Mouse (Mus musculus) adipocyte (in vitro differentiated cells): ENCODE measurements at regions not wholly inside any gene's neighbourhood (a gene's known extent, or its start where the extent isn't known, plus 50 kb on each side); places are given as distances from the start of the nearest gene placed in this dataset.

Experiments
- DNase-seq: peaks from one replicate; pipeline ENCODE4 v3.0.0-alpha.2; 2016; ENCODE audit warnings: low spot score

DNA sequence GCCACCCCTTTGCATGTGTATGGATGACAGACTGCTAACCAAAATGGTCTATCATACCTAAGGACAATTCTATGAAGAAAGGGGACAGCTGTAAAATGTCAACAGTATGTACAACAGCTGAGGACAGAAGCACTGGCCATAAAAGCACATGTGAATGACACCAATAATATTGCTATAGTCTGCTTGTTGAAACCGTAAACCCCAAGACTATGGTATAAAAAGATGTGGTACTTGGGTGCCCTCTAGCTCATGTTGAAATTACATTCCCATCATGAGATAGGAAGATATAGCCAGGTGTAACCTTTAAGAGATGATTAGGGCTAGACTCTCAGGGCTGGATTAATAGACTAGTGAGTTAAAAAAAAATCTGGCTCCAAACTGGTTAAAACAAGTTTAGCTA lies 361.6 kb upstream of the Sptlc3 start:
- no peak for DNase-seq

DNA sequence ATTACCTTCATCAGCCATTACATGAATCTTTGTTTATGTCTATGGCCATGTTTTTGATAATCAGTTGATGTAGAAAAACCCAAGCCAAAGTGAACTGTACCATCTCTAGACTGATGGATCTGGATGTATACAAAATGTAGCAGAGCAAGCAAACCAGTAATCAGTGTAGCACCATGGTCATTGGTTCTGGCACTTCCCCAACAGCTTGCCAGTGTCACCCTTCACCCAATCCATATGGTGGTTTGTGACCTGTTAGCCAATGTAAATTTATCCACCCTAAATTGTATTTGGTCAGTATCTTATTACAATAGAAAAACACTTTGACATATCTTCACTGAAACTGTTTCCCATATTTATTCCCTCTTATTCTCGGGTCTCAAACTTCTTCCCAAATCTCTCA lies 346.7 kb upstream of the Sptlc3 start:
- no peak for DNase-seq

- no peak for DNase-seq
These were observed 314.1 kb upstream of the Sptlc3 start for GRCm38 (mm10) chr2:139179641-139180040.

DNA sequence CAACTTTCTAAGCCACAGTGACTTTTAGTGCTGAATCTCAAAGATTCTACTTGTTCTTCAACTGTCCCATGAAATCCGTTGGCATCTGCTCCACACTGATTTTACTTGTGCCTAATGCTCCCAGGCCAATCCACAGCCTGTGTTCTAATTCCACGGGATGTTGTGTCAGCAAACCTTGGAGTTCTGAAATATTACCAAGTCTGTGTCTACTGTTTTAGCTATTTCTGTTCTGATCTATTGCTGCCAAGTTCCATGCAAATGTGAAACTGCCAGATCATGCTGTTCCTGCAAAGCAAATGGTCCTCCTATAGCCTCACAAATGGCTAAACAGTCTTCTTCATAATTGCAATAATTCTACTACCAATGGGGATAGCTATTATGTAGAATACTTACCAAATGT lies 295.4 kb upstream of the Sptlc3 start:
- DNase-seq: no peak

GRCm38 (mm10) chr2:139207649-139208048 lies 286.1 kb upstream of the Sptlc3 start:
- no peak for DNase-seq

DNA sequence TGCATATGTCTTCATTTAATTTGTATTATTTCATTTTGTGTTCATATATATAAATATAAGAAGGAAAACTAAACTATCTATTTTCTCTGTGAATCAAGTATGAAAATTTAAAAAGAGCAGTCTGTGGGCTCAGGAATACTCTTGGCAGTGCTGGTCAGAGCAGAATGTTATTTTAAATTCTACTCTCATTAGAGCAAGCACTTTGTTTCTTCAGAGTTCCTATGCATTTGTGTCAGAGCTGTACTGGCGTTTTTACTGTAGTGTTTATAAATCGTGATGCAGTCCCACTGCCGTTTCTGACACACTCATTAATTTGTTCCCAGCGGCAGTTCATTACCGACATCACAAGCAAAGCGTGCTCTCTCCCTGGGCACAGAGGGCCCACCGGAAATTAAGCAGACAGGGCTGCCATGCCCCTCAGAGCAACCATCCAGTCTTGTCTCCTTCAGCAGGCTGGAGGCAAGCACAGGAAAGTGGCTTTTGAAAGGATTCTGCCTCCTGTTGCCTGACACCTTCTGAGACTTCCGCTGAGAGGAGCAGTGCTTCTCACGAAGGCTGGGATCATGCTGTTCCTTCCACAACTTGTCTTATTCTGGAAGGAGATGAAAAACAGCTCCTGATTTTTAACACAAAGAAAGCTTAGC lies 272.8 kb upstream of the Sptlc3 start:
- no peak for DNase-seq

- DNase-seq: no peak
These were observed 263.3 kb upstream of the Sptlc3 start for GRCm38 (mm10) chr2:139230453-139230852.

- no peak for DNase-seq
These were observed 243.6 kb upstream of the Sptlc3 start for GRCm38 (mm10) chr2:139250138-139250537.

DNA sequence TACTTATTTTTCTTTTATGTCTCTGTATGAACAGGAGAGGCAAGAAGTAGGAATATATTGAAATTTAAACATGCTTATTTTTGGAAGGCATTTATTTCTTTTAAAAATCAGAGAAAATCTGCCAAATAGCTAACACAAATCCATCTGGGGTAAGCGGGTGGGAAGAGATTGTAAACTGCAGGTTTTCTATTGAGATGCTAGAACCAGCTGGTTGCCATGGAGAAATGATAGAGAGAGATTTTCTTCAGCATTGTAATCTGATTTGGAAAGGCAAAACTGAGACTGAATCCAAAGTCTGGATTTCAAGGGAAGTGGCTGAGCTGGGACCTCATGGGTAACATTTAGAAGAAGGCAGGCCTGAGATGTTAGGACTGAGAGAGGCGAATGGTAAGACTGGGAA lies 226.6 kb upstream of the Sptlc3 start:
- no peak for DNase-seq

- DNase-seq: no peak
These were observed 217.1 kb upstream of the Sptlc3 start for GRCm38 (mm10) chr2:139276581-139276980.

GRCm38 (mm10) chr2:139277571-139277970 lies 216.1 kb upstream of the Sptlc3 start:
- no peak for DNase-seq

- no peak for DNase-seq
These were observed 212.7 kb upstream of the Sptlc3 start for GRCm38 (mm10) chr2:139281056-139281455.

DNA sequence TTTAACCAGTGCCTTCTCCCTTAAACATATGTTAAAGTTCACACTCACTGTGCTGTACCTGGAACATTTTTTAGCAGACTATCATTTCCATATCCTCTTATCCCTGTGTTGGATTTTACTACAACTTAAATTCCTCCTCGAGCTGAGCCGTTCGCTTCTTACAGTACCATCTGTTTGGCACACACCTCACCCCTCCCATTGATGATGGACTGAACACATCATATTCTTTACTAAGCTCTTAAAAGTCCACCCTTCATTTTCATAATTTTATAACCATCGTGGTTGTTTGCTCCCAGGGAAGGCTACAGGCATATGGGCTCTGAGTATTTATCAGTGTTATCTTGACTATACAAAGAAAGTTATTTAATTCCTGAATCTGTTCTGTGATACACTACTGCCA lies 209.4 kb upstream of the Sptlc3 start:
- DNase-seq: no peak

- no peak for DNase-seq
These were observed 207.3 kb upstream of the Sptlc3 start for GRCm38 (mm10) chr2:139286446-139286845.

DNA sequence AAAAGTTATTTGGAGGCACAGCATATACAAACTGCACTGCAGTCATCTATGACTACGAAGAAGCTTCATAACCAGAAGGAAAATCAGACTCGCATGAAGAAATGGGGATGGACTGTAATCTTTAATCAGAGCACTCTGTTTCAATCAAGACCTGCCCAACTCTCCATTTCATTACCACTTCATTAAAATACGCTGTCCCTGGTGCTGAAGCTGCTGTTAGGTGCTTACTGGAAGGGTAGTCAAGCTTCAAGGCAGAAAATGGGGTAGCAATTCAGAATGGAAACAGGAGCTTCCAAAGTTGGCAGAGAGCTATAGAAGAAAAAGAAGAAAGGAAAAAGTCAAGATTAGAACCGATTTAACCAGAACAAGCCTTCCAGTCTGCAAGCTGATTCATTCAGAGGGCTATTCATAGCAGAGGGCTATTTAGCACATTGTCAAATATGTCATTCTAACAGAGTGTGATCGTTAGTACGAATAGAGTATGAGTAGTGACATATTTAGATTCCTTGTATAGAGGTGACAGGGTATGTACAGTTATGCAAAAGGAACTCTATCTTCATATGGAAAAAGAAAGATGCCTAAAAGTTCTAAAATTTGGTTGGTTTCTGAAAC lies 195.1 kb upstream of the Sptlc3 start:
- peak; percentile 4 for DNase-seq

DNA sequence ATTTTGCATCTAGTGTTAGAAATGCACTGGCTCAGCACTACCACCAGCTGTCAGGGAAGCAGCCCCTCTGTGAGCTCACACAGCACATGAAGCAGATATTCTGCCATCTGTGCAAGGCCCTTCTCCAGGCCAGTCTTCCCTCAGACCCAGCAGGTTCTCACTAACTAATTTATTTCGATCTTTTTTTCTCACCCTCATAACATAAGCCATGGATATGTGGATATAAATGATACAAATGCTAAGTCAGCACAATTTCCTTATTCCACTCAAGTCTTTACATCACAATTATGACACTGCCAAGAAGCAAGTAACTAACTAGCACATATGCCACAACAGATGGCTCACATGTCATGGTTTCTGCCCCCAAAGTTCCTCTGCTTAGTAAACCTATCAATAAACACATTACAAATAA lies 182.3 kb upstream of the Sptlc3 start:
- DNase-seq: no peak

DNA sequence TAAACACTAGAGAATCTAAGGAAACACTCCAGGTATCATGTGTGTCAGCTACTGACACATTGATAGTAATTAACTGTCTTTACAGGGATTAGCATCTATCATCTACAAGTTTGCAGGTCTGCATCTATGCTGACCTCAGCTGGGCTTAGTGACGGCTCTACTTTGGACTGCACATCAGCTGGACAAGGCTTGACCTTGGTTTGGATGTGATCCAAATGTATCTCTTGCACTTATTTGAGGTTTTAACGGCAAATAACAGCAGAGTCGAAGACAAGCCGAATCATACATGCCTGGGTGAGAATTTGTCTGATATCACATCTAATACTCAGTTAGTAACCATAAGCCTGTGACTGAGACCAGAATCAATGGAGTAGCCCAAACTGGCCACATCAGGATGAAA lies 181.7 kb upstream of the Sptlc3 start:
- no peak for DNase-seq

DNA sequence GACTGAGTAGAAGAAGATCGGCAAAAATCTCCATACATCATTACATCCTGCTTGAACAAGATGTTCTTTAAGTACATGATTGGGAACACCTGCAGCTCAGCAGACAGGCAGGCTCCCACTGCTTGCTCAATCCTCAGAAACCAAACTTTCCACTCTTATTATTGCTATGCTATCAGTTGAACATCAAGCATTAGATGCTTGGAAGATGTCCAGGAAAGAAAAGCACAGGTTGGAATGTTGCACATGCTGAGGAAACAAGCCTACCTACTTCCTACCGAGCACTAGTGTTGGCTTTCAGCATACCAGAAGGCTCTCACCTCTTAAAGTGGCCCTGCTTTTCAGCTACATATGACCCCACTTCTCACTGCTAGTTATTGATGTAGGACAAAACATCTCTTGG lies 171.2 kb upstream of the Sptlc3 start:
- no peak for DNase-seq

DNA sequence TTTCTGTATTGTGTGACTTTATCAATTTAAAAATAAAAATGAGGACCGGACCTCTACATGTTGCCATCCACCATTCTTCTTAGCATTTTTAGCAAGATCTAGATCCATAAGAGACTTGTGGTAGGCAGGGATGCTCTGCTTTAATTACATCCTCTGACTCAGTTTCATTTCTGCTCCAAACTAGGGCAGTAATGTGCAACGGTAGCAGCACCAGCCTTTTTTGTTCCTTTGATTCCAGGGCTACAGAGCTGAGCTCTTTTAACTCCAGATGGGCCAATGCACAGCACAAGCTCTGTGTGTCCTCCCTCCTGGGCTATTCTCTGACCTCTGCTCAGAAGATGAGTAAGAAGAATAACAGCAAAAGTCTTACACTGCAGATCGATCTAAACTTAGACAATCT lies 168.2 kb upstream of the Sptlc3 start:
- no peak for DNase-seq

GRCm38 (mm10) chr2:139334681-139335080 lies 159.0 kb upstream of the Sptlc3 start:
- no peak for DNase-seq

GRCm38 (mm10) chr2:139338240-139338639 lies 155.5 kb upstream of the Sptlc3 start:
- no peak for DNase-seq

DNA sequence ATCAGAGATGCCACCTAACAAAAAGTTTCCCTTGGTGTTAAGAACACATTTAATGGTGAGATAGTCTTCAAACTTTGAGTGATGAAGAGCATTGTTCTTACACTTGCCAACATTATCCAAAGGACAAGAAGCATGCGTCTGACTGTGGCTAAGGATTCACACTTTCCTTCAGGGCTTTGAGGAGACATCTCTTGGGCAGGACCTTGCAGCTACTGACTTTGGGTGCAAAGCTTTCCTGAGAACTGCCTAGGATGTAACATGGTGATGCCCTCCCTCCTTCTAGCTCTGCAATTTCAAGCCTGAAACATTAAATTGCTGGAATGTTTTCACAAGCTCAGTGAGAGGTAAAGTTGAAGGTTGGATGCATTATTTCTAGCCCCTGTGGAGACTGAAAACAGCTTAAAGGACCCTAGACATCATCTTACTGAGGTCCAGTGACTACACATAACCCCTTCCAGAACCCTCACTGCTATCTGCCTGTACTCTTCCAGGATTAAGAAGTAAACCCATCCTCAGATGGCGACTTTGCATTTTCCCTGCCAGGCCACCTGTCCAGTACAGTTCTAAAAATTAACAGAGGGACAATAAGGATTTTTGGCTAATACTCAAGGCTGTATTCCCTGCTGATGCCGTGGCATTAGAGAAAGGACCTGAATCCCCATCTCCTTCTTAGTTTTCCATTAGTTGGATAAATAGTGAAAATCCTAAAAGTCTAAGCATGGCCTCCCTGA lies 137.3 kb upstream of the Sptlc3 start:
- DNase-seq: no peak

DNA sequence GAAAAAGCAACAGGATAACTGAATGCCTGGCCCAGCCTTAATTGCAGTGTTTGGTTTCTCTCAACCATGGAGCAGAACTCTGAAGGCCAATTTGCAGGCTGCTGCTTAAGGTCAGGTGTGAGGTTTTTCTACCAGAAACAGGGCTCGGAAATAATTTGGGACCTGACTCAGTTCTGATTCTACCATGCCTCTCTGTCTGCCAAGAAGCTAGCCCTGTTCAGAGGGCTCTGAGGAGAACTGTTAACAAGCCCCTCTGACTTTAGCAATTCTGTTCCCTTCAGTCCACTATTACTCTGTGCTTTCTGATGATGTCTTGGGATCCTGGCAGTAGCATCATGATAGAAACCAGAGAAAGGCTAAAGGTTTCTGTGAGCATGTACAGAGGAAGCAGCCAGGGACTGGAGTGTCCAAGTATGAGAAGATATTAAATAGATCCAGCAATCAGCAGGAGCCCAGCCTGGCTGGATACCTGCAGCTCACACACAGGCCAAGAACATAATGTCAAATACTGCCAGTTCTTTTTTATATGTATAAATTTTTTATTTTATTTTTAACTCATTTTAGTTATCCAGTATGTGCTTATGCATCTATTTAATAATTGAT lies 131.4 kb upstream of the Sptlc3 start:
- DNase-seq: no peak
